Mouse (Mus musculus) monocyte, adult 5-6 weeks (primary cell): ENCODE data around the gene Llgl1. TPM values are rescaled to one million over a fixed set of nuclear protein-coding genes. Genes with fewer than 3 reads are reported as not detected.
A peak's percentile ranks its signal among the peaks of the same experiment; 100 is the strongest.

Experiments used
- ATAC-seq: fragments of 153-309, 156-312 bp; replicated peaks from 2 replicates; pipeline ENCODE4 v1.8.0; 2017; ENCODE audit warnings: mild to moderate bottlenecking; ENCODE audit not compliant: low TSS enrichment, insufficient number of reproducible peaks, severe bottlenecking, poor library complexity, low FRiP score
- total RNA-seq: library from RNA; stranded (forward); fragments of 200-1000, 200-491, 200-594 nt; gene quantifications from 3 replicates; pipeline ENCODE4 v1.2.3, GENCODE M21; 2017

Llgl1 gene
- total RNA-seq, result 5.3 to 8.3 TPM (median 5.3 TPM) in 3 replicates

- ATAC-seq, result peak; percentile 37
Observed at GRCm38 (mm10) chr11:60699524-60700075, at the start of gene Llgl1. Gene Llgl1 (plus strand): TSS chr11:60699723.

- no peak for ATAC-seq
Observed at GRCm38 (mm10) chr11:60696165-60696564, 3.4 kb upstream of the Llgl1 start.

- no peak for ATAC-seq
Observed at GRCm38 (mm10) chr11:60697561-60697960, 2.0 kb upstream of the Llgl1 start.

- peak; percentile 7; the same call in 1 of the 2 replicates for ATAC-seq
Observed at GRCm38 (mm10) chr11:60698806-60699523, 558 bp upstream of the Llgl1 start.

GRCm38 (mm10) chr11:60700320-60701185, 1.0 kb downstream of the Llgl1 start:
- no peak for ATAC-seq

- no peak for ATAC-seq
Observed at GRCm38 (mm10) chr11:60701611-60702010, 2.1 kb downstream of the Llgl1 start.

GRCm38 (mm10) chr11:60703131-60703530, 3.6 kb downstream of the Llgl1 start:
- ATAC-seq, result peak; percentile 37; the same call in 1 of the 2 replicates

GRCm38 (mm10) chr11:60704023-60704880, 4.7 kb downstream of the Llgl1 start:
- ATAC-seq, result no peak

- no peak for ATAC-seq
Observed at GRCm38 (mm10) chr11:60705255-60705654, 5.7 kb downstream of the Llgl1 start.

GRCm38 (mm10) chr11:60706076-60706475, 6.6 kb downstream of the Llgl1 start:
- no peak for ATAC-seq

GRCm38 (mm10) chr11:60706696-60707480, 7.4 kb downstream of the Llgl1 start:
- ATAC-seq, result no peak

GRCm38 (mm10) chr11:60707672-60708071, 8.1 kb downstream of the Llgl1 start:
- no peak for ATAC-seq

GRCm38 (mm10) chr11:60708631-60709030, 9.1 kb downstream of the Llgl1 start:
- no peak for ATAC-seq

GRCm38 (mm10) chr11:60709481-60710465, 10.2 kb downstream of the Llgl1 start:
- no peak for ATAC-seq

- no peak for ATAC-seq
Observed at GRCm38 (mm10) chr11:60711218-60711617, 11.7 kb downstream of the Llgl1 start.

- ATAC-seq, result no peak
Observed at GRCm38 (mm10) chr11:60712040-60712439, 12.5 kb downstream of the Llgl1 start.
